Comparison of ENCODE assay signal across 9 mouse cellular contexts in the genomic region with DNA sequence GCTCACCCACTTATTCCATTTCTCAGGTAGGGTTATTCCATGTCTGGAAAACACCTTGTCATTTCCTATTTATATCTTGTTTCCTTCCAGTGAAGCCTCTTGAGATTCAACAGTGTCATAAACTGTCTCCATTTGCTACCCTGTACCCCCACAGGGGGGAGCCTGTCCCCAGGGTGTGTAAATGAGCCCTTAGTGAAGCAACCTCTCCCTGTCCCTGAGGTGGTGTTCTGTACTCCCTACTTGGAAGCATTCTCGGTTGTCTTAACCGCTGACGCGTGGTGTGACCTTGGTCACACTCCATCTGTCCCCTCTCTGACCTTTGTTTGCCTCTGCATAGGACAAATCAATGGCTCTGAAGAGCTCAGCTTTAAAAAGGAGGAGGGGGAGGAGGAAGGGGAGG. TPM values are rescaled to one million over a fixed set of nuclear protein-coding genes. Genes with fewer than 3 reads are reported as not detected.
DNase-seq lines count a peak whose midpoint lies in the region; ATAC-seq and TF ChIP-seq lines count a peak whose summit lies in the region.
"Had no signal": no experiment of that assay in that cellular context is flagged by ENCODE, and none has a peak within 500 bp of the region (broad histone marks: within the 10 kb centered on the region; RNA-seq: fewer than 3 reads in every experiment).

No protein-coding gene starts in this region.

- intact Hi-C loops in heart, postnatal 10 days (cut with DNase I), result no loop called here
- intact Hi-C loops in left cerebral cortex, adult 2 months (cut with DNase I), result no loop called here

- no peaks in the 10 kb centered on the region for H3K4me1 ChIP-seq in limb, embryonic 14.5 days (ENCODE audit: control insufficient read depth, insufficient read depth, low read length)
- peaks cover 22% of the 10 kb centered on the region for H3K4me1 ChIP-seq in limb, embryonic 10.5 days
- peaks cover 0 to 5% of the 10 kb centered on the region in 2 experiments; a peak in 2 of 4 replicates for H3K4me1 ChIP-seq in MEL (ENCODE audit: control insufficient read depth in 1 of 2, insufficient read depth in 2 of 2, low read length in 2 of 2)
- H3K4me1 ChIP-seq in midbrain, embryonic 10.5 days, result peaks cover 6% of the 10 kb centered on the region
- H3K4me1 ChIP-seq: embryonic facial prominence, embryonic 12.5 days had no signal

- no peaks in the 10 kb centered on the region for H3K79me2 ChIP-seq in MEL (ENCODE audit: control insufficient read depth, insufficient read depth, low read length, poor library complexity)

- peak; percentile 60 to 79 (median 64) for TF ChIP-seq CTCF in MEL (IDR thresholded peaks at IDR 0.05 in 2 of 3, conservative IDR thresholded peaks at IDR 0.05 in 1 of 3; ENCODE audit: control insufficient read depth in 1 of 3, insufficient read depth in 1 of 3, low read depth in 2 of 3, low read length in 3 of 3, poor library complexity in 1 of 3, severe bottlenecking in 1 of 3)
- TF ChIP-seq CTCF in left cerebral cortex, adult 2 months (IDR thresholded peaks at IDR 0.05), result peak; percentile 79

- no peak for TF ChIP-seq POLR2A in limb, embryonic 14.5 days (IDR thresholded peaks at IDR 0.05; ENCODE audit: borderline replicate concordance, extremely low read depth, insufficient read depth, insufficient read length)
- no peak for TF ChIP-seq POLR2A in MEL (IDR thresholded peaks at IDR 0.05; ENCODE audit: control insufficient read depth in 1 of 2, insufficient read depth in 1 of 2, low read depth in 1 of 2, low read length in 2 of 2, poor library complexity in 1 of 2)

- ATAC-seq in limb, embryonic 14.5 days (ENCODE audit: low FRiP score, low read depth), result peak; percentile 47; the same call in 1 of the 2 replicates

- peak; percentile 82 for TF ChIP-seq RAD21 in MEL (IDR thresholded peaks at IDR 0.05; ENCODE audit: low read depth, low read length)

- no peak overlapping the region for H3K4me2 ChIP-seq in limb, embryonic 14.5 days (replicated peaks; ENCODE audit: low read depth, low read length, severe bottlenecking)
- H3K4me2 ChIP-seq: embryonic facial prominence, embryonic 12.5 days had no signal

- DNase-seq in limb, embryonic 14.5 days (ENCODE audit: low spot score), result no peak
- no peak for DNase-seq in limb, embryonic 10.5 days (ENCODE audit: low spot score)
- DNase-seq in MEL (ENCODE audit: low read depth, low spot score), result peak; percentile 67
- peak; percentile 90 for DNase-seq in adrenal gland, postnatal 14 days
- peak; percentile 52 to 69 for DNase-seq in heart, postnatal 10 days
- peak; percentile 61 to 65 for DNase-seq in left cerebral cortex, adult 2 months (ENCODE audit: extremely low spot score in 1 of 2, low spot score in 2 of 2)
- peak; percentile 52 for DNase-seq in skeletal muscle tissue, adult 2 months (ENCODE audit: low read depth, low spot score)
- no peak for DNase-seq in midbrain, embryonic 10.5 days (ENCODE audit: low spot score)

- no peak overlapping the region for H3K4me3 ChIP-seq in limb, embryonic 14.5 days (replicated peaks; ENCODE audit: low read length)
- H3K4me3 ChIP-seq in limb, embryonic 10.5 days, result no peak overlapping the region
- H3K4me3 ChIP-seq in MEL (ENCODE audit: control insufficient read depth in 1 of 2, insufficient read depth in 1 of 2, low read depth in 2 of 2, low read length in 2 of 2), result no peak overlapping the region
- no peak overlapping the region for H3K4me3 ChIP-seq in left cerebral cortex, adult 2 months
- no peak overlapping the region for H3K4me3 ChIP-seq in midbrain, embryonic 10.5 days
- H3K4me3 ChIP-seq: embryonic facial prominence, embryonic 12.5 days had no signal

- no peak overlapping the region for H3K9ac ChIP-seq in limb, embryonic 14.5 days (ENCODE audit: low read depth, low read length, severe bottlenecking)
- no peak overlapping the region for H3K9ac ChIP-seq in MEL (ENCODE audit: control insufficient read depth, low read depth, low read length, poor library complexity, severe bottlenecking)
- H3K9ac ChIP-seq: embryonic facial prominence, embryonic 12.5 days had no signal

- H3K27ac ChIP-seq in limb, embryonic 14.5 days (replicated peaks; ENCODE audit: low read depth, low read length), result no peak overlapping the region
- H3K27ac ChIP-seq in limb, embryonic 10.5 days, result no peak overlapping the region
- H3K27ac ChIP-seq in MEL (ENCODE audit: control insufficient read depth, low read depth, low read length), result no peak overlapping the region
- no peak overlapping the region for H3K27ac ChIP-seq in left cerebral cortex, adult 2 months
- H3K27ac ChIP-seq in midbrain, embryonic 10.5 days (replicated peaks), result no peak overlapping the region
- H3K27ac ChIP-seq: embryonic facial prominence, embryonic 12.5 days had no signal

- no peak for TF ChIP-seq EP300 in MEL (IDR thresholded peaks at IDR 0.05; ENCODE audit: low read depth in 1 of 2, low read length in 2 of 2)

- WGBS in limb, embryonic 14.5 days, result 49% methylated on average over 4 of the region's 4 CpGs
- 55% methylated on average over 4 of the region's 4 CpGs for WGBS in limb, embryonic 10.5 days
- 42% methylated on average over 4 of the region's 4 CpGs for WGBS in midbrain, embryonic 10.5 days

- H3K27me3 ChIP-seq in limb, embryonic 14.5 days (ENCODE audit: control insufficient read depth, insufficient read depth, low read length), result no peaks in the 10 kb centered on the region
- peaks cover 8% of the 10 kb centered on the region for H3K27me3 ChIP-seq in limb, embryonic 10.5 days (ENCODE audit: low read depth, poor library complexity, severe bottlenecking)
- H3K27me3 ChIP-seq in MEL (ENCODE audit: control insufficient read depth in 1 of 2, insufficient read depth in 2 of 2, low read length in 2 of 2), result no peaks in the 10 kb centered on the region
- peaks cover 31% of the 10 kb centered on the region for H3K27me3 ChIP-seq in midbrain, embryonic 10.5 days (ENCODE audit: low read depth, poor library complexity, severe bottlenecking)

- H3K9me3 ChIP-seq in limb, embryonic 14.5 days (ENCODE audit: control insufficient read depth, low read length), result no peaks in the 10 kb centered on the region
- no peaks in the 10 kb centered on the region for H3K9me3 ChIP-seq in limb, embryonic 10.5 days (replicated peaks)
- H3K9me3 ChIP-seq in MEL (replicated peaks; ENCODE audit: insufficient read depth, low read length), result no peaks in the 10 kb centered on the region
- H3K9me3 ChIP-seq in midbrain, embryonic 10.5 days (replicated peaks), result no peaks in the 10 kb centered on the region
- H3K9me3 ChIP-seq: embryonic facial prominence, embryonic 12.5 days had no signal

- no peaks in the 10 kb centered on the region for H3K36me3 ChIP-seq in limb, embryonic 14.5 days (ENCODE audit: control insufficient read depth, insufficient read depth, low read length)
- H3K36me3 ChIP-seq in limb, embryonic 10.5 days, result no peaks in the 10 kb centered on the region
- no peaks in the 10 kb centered on the region for H3K36me3 ChIP-seq in MEL (ENCODE audit: control insufficient read depth in 1 of 2, insufficient read depth in 2 of 2, low read length in 2 of 2)
- no peaks in the 10 kb centered on the region for H3K36me3 ChIP-seq in midbrain, embryonic 10.5 days
- H3K36me3 ChIP-seq: embryonic facial prominence, embryonic 12.5 days had no signal

TF ChIP-seq in MEL, 35 proteins besides CTCF, POLR2A, EP300 and RAD21:
- TF ChIP-seq MXI1 (IDR thresholded peaks at IDR 0.05; ENCODE audit: low read depth, low read length) (no peak), SIN3A (IDR thresholded peaks at IDR 0.05; ENCODE audit: low read length) (no peak), SMC3 (IDR thresholded peaks at IDR 0.05; ENCODE audit: low read depth, low read length) (peak; percentile 90), MAZ (IDR thresholded peaks at IDR 0.05; ENCODE audit: low read depth, low read length) (0 out of 2 replicates have a peak, but pooled peaks have one; percentile 28), POLR2AphosphoS2 (IDR thresholded peaks at IDR 0.05; ENCODE audit: low read length) (no peak), ZC3H11A (IDR thresholded peaks at IDR 0.05; ENCODE audit: low read depth, low read length) (peak; percentile 79)
TF ChIP-seq in MEL: peak in this region for 3.

RNA-seq across cellular contexts. Expression of gene Bdh1, which starts 43.5 kb away (rescaled TPM):
- 39.1 and 43.9 TPM in 2 replicates for polyA plus RNA-seq in limb, embryonic 14.5 days (2012; rRNA removed)
- 27.2 and 28.5 TPM in 2 replicates for polyA plus RNA-seq in limb, embryonic 14.5 days (2014; fragmentation: Nextera tagmentation; extraction: Ambion mirVana)
- polyA plus RNA-seq in limb, embryonic 10.5 days (2016; fragmentation: Nextera tagmentation; extraction: Ambion mirVana), result 9.5 and 11.4 TPM in 2 replicates
- total RNA-seq in MEL (2012; rRNA removed), result 67.5 and 73.4 TPM in 2 replicates
- polyA plus RNA-seq in MEL (2012; ENCODE audit: insufficient read depth in 1 of 2, insufficient read length in 2 of 2, low read depth in 1 of 2, low replicate concordance in 2 of 2, missing spikeins in 1 of 2), result 100 to 1,000 TPM in 1 of 2 experiments, not detected in 1; 187 TPM
- 11.9 and 50.4 TPM in 2 replicates for total RNA-seq in adrenal gland, postnatal 14 days (2021)
- total RNA-seq in heart, postnatal 10 days (2021), result under 1 TPM; 0.77 TPM
- 100 to 1,000 TPM; 108 TPM for total RNA-seq in left cerebral cortex, adult 2 months (2021)
- 11.2 and 15.2 TPM in 2 replicates for polyA plus RNA-seq in midbrain, embryonic 10.5 days (2016; fragmentation: Nextera tagmentation; extraction: Ambion mirVana)

Comparison
In these comparisons a context has a peak if more than half of its experiments do, and no peak if none do; other contexts are left out.
1. DNase-seq: peak in MEL (single experiment), adrenal gland, postnatal 14 days (single experiment), heart, postnatal 10 days (2 of 2), left cerebral cortex, adult 2 months (2 of 2) and skeletal muscle tissue, adult 2 months (single experiment); none in limb, embryonic 14.5 days (single experiment), limb, embryonic 10.5 days (single experiment) and midbrain, embryonic 10.5 days (single experiment).